Comparison of ENCODE assay signal across 19 mouse cellular contexts in genomic region chr4:103934364-103934763, GRCm38 (mm10).
"Had no signal": no experiment of that assay in that cellular context is flagged by ENCODE, and none has a peak within 500 bp of the region (broad histone marks: within the 10 kb centered on the region; RNA-seq: fewer than 3 reads in every experiment).

No protein-coding gene starts in this region.

- DNase-seq: lung, adult 2 months; lung, postnatal 14 days; lung, postnatal 4 days; midbrain, embryonic 14.5 days; retina, postnatal 1 day; right cerebral cortex, adult 18-20 months; right cerebral cortex, postnatal 25 days; right cerebral cortex, postnatal 4 days; spleen, adult 18-20 months; thymus, adult 18-20 months; thymus, postnatal 14 days; thymus, postnatal 36 days had no signal

- H3K36me3 ChIP-seq: lung, embryonic 15.5 days; midbrain, embryonic 10.5 days; midbrain, embryonic 12.5 days; neural tube, embryonic 13.5 days; neural tube, embryonic 15.5 days had no signal

- H3K4me1 ChIP-seq: lung, embryonic 15.5 days; neural tube, embryonic 13.5 days; neural tube, embryonic 15.5 days had no signal

- H3K4me2 ChIP-seq: lung, embryonic 15.5 days; midbrain, embryonic 12.5 days; neural tube, embryonic 13.5 days; neural tube, embryonic 15.5 days had no signal

- H3K9me3 ChIP-seq: lung, embryonic 15.5 days; midbrain, embryonic 10.5 days; midbrain, embryonic 12.5 days; neural tube, embryonic 13.5 days; neural tube, embryonic 15.5 days had no signal

- H3K4me3 ChIP-seq: lung, embryonic 15.5 days; midbrain, embryonic 10.5 days; midbrain, embryonic 12.5 days; myocyte; neural tube, embryonic 13.5 days; neural tube, embryonic 15.5 days had no signal

- H3K9ac ChIP-seq: lung, embryonic 15.5 days; midbrain, embryonic 12.5 days; neural tube, embryonic 13.5 days; neural tube, embryonic 15.5 days had no signal

- H3K27me3 ChIP-seq: lung, embryonic 15.5 days; midbrain, embryonic 12.5 days; neural tube, embryonic 13.5 days; neural tube, embryonic 15.5 days had no signal

- ATAC-seq: lung, postnatal 0 days had no signal

- H3K27ac ChIP-seq: lung, embryonic 15.5 days; midbrain, embryonic 10.5 days; midbrain, embryonic 12.5 days; neural tube, embryonic 13.5 days; neural tube, embryonic 15.5 days had no signal
